Mouse (Mus musculus) ES-E14 (cell line): ENCODE results near the gene Mgat4a. TPM values are rescaled to one million over a fixed set of nuclear protein-coding genes. Genes with fewer than 3 reads are reported as not detected.

ENCODE experiments used
- DNase-seq: peaks from one replicate; pipeline ENCODE4 v3.0.0-alpha.2; 2013; ENCODE audit warnings: low read depth, low spot score
- H3K27ac ChIP-seq: 2 replicates; pipeline ENCODE4 v1.5.1; 2012; ENCODE audit warnings: low read depth, mild to moderate bottlenecking, low read length, moderate library complexity, mixed read lengths; ENCODE audit not compliant: poor library complexity, insufficient read depth, severe bottlenecking
- H3K36me3 ChIP-seq: 2 replicates; pipeline ENCODE4 v1.6.1; 2012; ENCODE audit warnings: mild to moderate bottlenecking, low read length, moderate library complexity, mixed read lengths; ENCODE audit not compliant: control insufficient read depth, poor library complexity, insufficient read depth, severe bottlenecking
- H3K4me1 ChIP-seq, 2 experiments: fragments of 150-350 bp in 1 of 2; sonication (generic) in 1 of 2; 2 replicates each; pipeline ENCODE4 v1.6.1; 2012; ENCODE audit warnings: low read length in 2 of 2, mild to moderate bottlenecking in 1 of 2, mixed read lengths in 1 of 2; ENCODE audit not compliant: control insufficient read depth in 2 of 2, insufficient read depth in 2 of 2, poor library complexity in 1 of 2
- H3K4me3 ChIP-seq, 2 experiments: fragments of 150-350 bp in 1 of 2; sonication (generic) in 1 of 2; 2 replicates each; pipeline ENCODE4 v1.5.1; 2012; ENCODE audit warnings: low read length in 2 of 2, low read depth in 1 of 2, mild to moderate bottlenecking in 1 of 2, mixed read lengths in 1 of 2; ENCODE audit not compliant: insufficient read depth in 1 of 2, poor library complexity in 1 of 2, severe bottlenecking in 1 of 2
- H3K9ac ChIP-seq: 2 replicates; pipeline ENCODE4 v1.6.1; 2012; ENCODE audit warnings: low read depth, mild to moderate bottlenecking, low read length, mixed read lengths; ENCODE audit not compliant: poor library complexity, insufficient read depth, severe bottlenecking
- H3K9me3 ChIP-seq: fragments of 150-350 bp; sonication (generic); 2 replicates; pipeline ENCODE4 v1.6.1; 2012; ENCODE audit warnings: low read depth, mild to moderate bottlenecking, low read length; ENCODE audit not compliant: control insufficient read depth, insufficient read depth
- CHD2 ChIP-seq: IDR thresholded peaks from 2 replicates; pipeline ENCODE4 v1.6.1; 2014; ENCODE audit warnings: mild to moderate bottlenecking, low read depth, low read length, inconsistent platforms
- HCFC1 ChIP-seq: IDR thresholded peaks from 2 replicates; pipeline ENCODE4 v1.6.1; 2012; ENCODE audit warnings: low read length, inconsistent platforms, borderline replicate concordance; ENCODE audit not compliant: insufficient read depth
- MAFK ChIP-seq: IDR thresholded peaks from 2 replicates; pipeline ENCODE4 v1.6.1; 2014; ENCODE audit warnings: mild to moderate bottlenecking, low read depth, low read length, inconsistent platforms; ENCODE audit not compliant: insufficient read depth
- ZC3H11A ChIP-seq: IDR thresholded peaks from 2 replicates; pipeline ENCODE4 v1.6.1; 2012; ENCODE audit warnings: low read depth, mild to moderate bottlenecking, inconsistent platforms, low read length, borderline replicate concordance
- ZNF384 ChIP-seq: IDR thresholded peaks from 2 replicates; pipeline ENCODE4 v1.6.1; 2012; ENCODE audit warnings: low read depth, low read length, inconsistent platforms
- in situ Hi-C, 2 experiments: fragments of 600-800 bp; cut with MboI; formaldehyde crosslinking; loops; one replicate each; pipeline ENCODE4 v1.15.1; 2025; ENCODE audit warnings: low sequenced_read_pairs in 2 of 2, inconsistent platforms in 1 of 2; ENCODE audit not compliant: unreplicated experiment in 2 of 2
- total RNA-seq: library from RNA; depleted of rRNA; stranded (reverse); fragments of 300-350 nt; gene quantifications from 2 replicates; pipeline ENCODE4 v1.2.3, GENCODE M21; 2012

Mgat4a gene
- total RNA-seq, 1 experiment: 9.8 TPM

DNA sequence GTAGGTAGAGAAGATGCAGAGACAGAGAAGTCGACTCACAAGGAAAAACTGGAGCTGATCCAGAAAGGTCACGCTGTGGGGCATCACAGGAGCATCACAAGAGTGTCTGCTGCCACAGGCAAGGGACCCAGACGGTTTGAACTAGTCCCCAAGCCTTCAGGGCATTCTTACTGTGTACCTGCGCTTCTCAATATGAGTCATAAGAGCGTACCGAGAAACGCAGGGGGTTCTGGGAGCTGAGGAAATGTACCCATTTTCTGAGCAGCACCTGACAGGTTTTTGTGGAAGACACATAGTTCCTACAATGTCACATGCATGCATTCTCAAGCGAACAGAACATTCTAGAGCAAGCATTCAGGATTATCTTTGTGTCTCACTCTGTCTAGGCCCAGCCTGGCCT lies 8.7 kb upstream of the Mgat4a start:
- no peaks in the 10 kb centered on the region for H3K4me1 ChIP-seq
- TF ChIP-seq ZC3H11A (no peak), HCFC1 (no peak), MAFK (no peak), ZNF384 (no peak), CHD2 (no peak)
- H3K36me3 ChIP-seq: no peaks in the 10 kb centered on the region
- no peak overlapping the region for H3K4me3 ChIP-seq
- in situ Hi-C loops: no loop called here
- no peak overlapping the region for H3K27ac ChIP-seq
- H3K9me3 ChIP-seq: no peaks in the 10 kb centered on the region
- no peak overlapping the region for H3K9ac ChIP-seq
- DNase-seq: no peak

DNA sequence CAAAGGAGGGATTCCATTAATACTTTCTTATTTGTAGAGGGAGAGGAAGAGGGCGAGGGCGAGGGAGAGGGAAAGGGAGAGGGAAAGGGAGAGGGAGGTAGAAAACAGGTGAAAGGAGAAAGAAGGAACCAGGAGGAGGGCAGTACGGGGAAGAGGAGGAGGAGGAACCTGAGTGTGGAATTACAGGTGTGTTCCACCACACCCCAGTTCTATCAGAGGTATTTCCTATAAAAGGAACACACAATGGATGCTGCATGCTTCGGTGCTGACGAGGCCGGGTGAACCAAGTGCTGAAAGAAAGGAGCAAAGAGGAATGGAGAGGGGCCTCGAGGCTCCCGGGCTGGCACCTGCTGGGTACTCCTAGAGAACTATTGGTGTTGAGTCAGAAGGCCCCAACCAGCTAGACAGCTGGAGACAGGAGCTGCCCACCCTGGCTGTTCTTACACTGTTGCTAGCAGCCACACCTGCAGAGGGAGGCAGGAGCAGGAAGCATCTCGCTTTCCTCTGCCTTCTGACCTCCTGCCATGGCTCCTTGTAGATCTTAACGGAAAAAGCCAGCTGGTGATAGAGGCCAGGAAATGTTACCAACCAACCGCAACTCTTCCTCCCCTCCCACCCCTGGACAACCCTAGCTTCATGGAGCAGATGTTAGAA lies 5.7 kb upstream of the Mgat4a start:
- TF ChIP-seq ZNF384: no peak
- no peak for TF ChIP-seq HCFC1
- no peak for TF ChIP-seq ZC3H11A
- TF ChIP-seq MAFK: no peak
- TF ChIP-seq CHD2: no peak
- no peak overlapping the region for H3K27ac ChIP-seq
- in situ Hi-C loops: no loop called here

DNA sequence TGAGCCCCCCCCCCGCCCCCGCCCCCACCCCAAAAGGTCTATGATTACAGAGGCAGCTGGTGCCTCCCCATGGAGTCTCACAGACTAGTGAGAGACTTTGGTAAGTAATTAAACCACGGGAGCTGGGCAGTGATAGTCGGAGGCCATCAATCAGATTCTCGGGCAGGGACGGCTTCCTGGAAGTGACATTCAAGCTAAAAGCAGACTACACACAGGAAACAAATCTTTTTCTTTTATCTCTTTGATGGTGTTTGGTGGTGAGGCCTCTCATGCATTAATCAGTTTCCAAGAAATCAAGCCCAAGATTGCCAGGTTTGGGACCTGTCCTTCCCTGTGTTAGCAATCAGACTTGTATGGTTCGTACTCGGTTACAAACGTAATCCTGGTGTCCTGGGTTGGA lies 3.4 kb upstream of the Mgat4a start:
- DNase-seq: no peak
- Histone ChIP-seq H3K36me3 (no peaks in the 10 kb centered on the region), H3K4me3 (no peak overlapping the region), H3K4me1 (peaks cover 0 to 7% of the 10 kb centered on the region in 2 experiments; a peak in 1 of 4 replicates), H3K9me3 (no peaks in the 10 kb centered on the region), H3K9ac (no peak overlapping the region), H3K27ac (no peak overlapping the region)
- TF ChIP-seq ZNF384: no peak
- no peak for TF ChIP-seq CHD2
- no peak for TF ChIP-seq HCFC1
- TF ChIP-seq ZC3H11A: no peak
- TF ChIP-seq MAFK: no peak
- in situ Hi-C loops: no loop called here

More for the DNA sequence above, 5.7 kb upstream of the Mgat4a start:
- no peak overlapping the region for H3K9ac ChIP-seq
- H3K9me3 ChIP-seq: no peaks in the 10 kb centered on the region
- no peaks in the 10 kb centered on the region for H3K36me3 ChIP-seq
- H3K4me1 ChIP-seq: peaks cover 0 to 5% of the 10 kb centered on the region in 2 experiments; a peak in 1 of 4 replicates
- no peak for DNase-seq
- H3K4me3 ChIP-seq: no peak overlapping the region

DNA sequence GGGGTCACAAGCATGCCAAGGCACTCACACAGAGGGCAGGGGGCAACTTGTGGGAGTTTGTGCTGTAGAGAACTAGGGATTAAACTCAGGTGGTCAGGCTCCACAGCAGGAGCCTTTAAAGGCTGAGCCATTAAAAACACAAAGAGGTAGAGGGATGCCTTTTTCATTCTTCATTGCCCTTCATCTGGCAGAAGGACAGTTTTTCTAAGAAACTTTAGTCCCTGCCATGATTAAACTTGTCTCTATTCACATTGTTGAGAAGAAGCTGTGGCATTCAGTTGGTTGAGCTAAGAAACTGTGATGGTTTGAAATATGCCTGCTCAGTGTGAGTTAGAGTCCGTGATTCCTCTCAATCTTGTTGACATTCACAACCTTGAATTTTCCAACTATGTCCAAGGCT lies 2.2 kb upstream of the Mgat4a start:
- peaks cover 0 to 7% of the 10 kb centered on the region in 2 experiments; a peak in 1 of 4 replicates for H3K4me1 ChIP-seq
- TF ChIP-seq HCFC1 (no peak), MAFK (no peak), ZC3H11A (no peak), ZNF384 (no peak), CHD2 (no peak)
- no peaks in the 10 kb centered on the region for H3K36me3 ChIP-seq
- no peak overlapping the region for H3K9ac ChIP-seq
- no peak for DNase-seq
- no peak overlapping the region for H3K4me3 ChIP-seq
- no peaks in the 10 kb centered on the region for H3K9me3 ChIP-seq
- in situ Hi-C loops: no loop called here
- no peak overlapping the region for H3K27ac ChIP-seq
